Mouse (Mus musculus) left cerebral cortex, postnatal 25 days (tissue): ENCODE data around the gene Vps13d. TPM values are rescaled to one million over a fixed set of nuclear protein-coding genes. Genes with fewer than 3 reads are reported as not detected.

Experiments used
- DNase-seq, 2 experiments: peaks; one replicate each; pipeline ENCODE4 v3.0.0; 2022; ENCODE audit warnings: low spot score in 2 of 2, mixed read lengths in 1 of 2
- intact Hi-C: fragments of 180-260 bp; cut with DNase I; formaldehyde crosslinking; loops from one replicate; pipeline ENCODE4 v1.15.1; 2025
- total RNA-seq, 2 experiments: library from RNA; stranded (reverse); gene quantifications; 2 replicates each; pipeline ENCODE4 v1.2.3; 2021

The Vps13d gene
- total RNA-seq, 2 experiments from 2014 or later: 57.4 to 59.6 TPM

GRCm38 (mm10) chr4:145052282-145052681 is 142.5 kb downstream of the Vps13d start:
- no peak for DNase-seq
- intact Hi-C loops: loop anchor here (10.0 kb wide), 1 partner anchor 287 kb away; no protein-coding TSS in a partner anchor

- intact Hi-C loops: loop anchor here (2.0 to 10.0 kb wide), 2 partner anchors 161 to 287 kb away; no protein-coding TSS in a partner anchor
These were observed 143.4 kb downstream of the Vps13d start for GRCm38 (mm10) chr4:145051209-145051969.

GRCm38 (mm10) chr4:145050518-145051208 is 144.1 kb downstream of the Vps13d start:
- DNase-seq: peak in 1 of 2 experiments; percentile 16
- intact Hi-C loops: loop anchor here (2.0 to 10.0 kb wide), 2 partner anchors 160 to 286 kb away; no protein-coding TSS in a partner anchor

More at GRCm38 (mm10) chr4:145051209-145051969, 143.4 kb downstream of the Vps13d start:
- DNase-seq: peak in 1 of 2 experiments; percentile 9

GRCm38 (mm10) chr4:145047964-145048363 is 146.8 kb downstream of the Vps13d start:
- intact Hi-C loops: no loop called here
- DNase-seq: no peak

GRCm38 (mm10) chr4:145046032-145046401 is 148.8 kb downstream of the Vps13d start:
- no peak for DNase-seq
- intact Hi-C loops: no loop called here

- no peak for DNase-seq
- intact Hi-C loops: no loop called here
These were observed 149.3 kb downstream of the Vps13d start for GRCm38 (mm10) chr4:145045312-145046031.

- DNase-seq: no peak
- intact Hi-C loops: no loop called here
These were observed 153.5 kb downstream of the Vps13d start for GRCm38 (mm10) chr4:145041223-145041870.

GRCm38 (mm10) chr4:145037631-145038416 is 157.0 kb downstream of the Vps13d start:
- no peak for DNase-seq
- intact Hi-C loops: no loop called here

- intact Hi-C loops: no loop called here
- DNase-seq: no peak
These were observed 157.8 kb downstream of the Vps13d start for GRCm38 (mm10) chr4:145037006-145037405.

- intact Hi-C loops: no loop called here
- no peak for DNase-seq
These were observed 159.4 kb downstream of the Vps13d start for GRCm38 (mm10) chr4:145035450-145035849.

GRCm38 (mm10) chr4:145034506-145035243 is 160.1 kb downstream of the Vps13d start:
- no peak for DNase-seq
- intact Hi-C loops: no loop called here

- no peak for DNase-seq
- intact Hi-C loops: no loop called here
These were observed 161.4 kb downstream of the Vps13d start for GRCm38 (mm10) chr4:145033392-145033791.

GRCm38 (mm10) chr4:145032637-145033036 is 162.2 kb downstream of the Vps13d start:
- intact Hi-C loops: no loop called here
- DNase-seq: no peak

GRCm38 (mm10) chr4:145031510-145031909 is 163.3 kb downstream of the Vps13d start:
- intact Hi-C loops: no loop called here
- DNase-seq: no peak

GRCm38 (mm10) chr4:145026449-145026851 is 168.4 kb downstream of the Vps13d start:
- DNase-seq: no peak
- intact Hi-C loops: no loop called here

GRCm38 (mm10) chr4:145025409-145025762 is 169.4 kb downstream of the Vps13d start:
- intact Hi-C loops: no loop called here

GRCm38 (mm10) chr4:145024694-145025408 is 170.0 kb downstream of the Vps13d start:
- intact Hi-C loops: loop anchor here (5.0 kb wide), 1 partner anchor 133 kb away; the partner anchor contains the start of gene Dhrs3
- DNase-seq: peak; percentile 34 to 45

More at GRCm38 (mm10) chr4:145025409-145025762, 169.4 kb downstream of the Vps13d start:
- peak in 1 of 2 experiments; percentile 20 for DNase-seq
